ENCODE assay signal across 8 mouse cellular contexts in genomic region chr7:45437521-45438276, GRCm38 (mm10). TPM values are rescaled to one million over a fixed set of nuclear protein-coding genes. Genes with fewer than 3 reads are reported as not detected.
A peak's percentile ranks its signal among the peaks of the same experiment; 100 is the strongest.
DNase-seq lines count a peak whose midpoint lies in the region; ATAC-seq lines count a peak whose summit lies in the region.

Ruvbl2 (minus strand) TSS chr7:45438096.

- no peaks in the 10 kb centered on the region for H3K27me3 ChIP-seq in intestine, embryonic 15.5 days (replicated peaks)
- H3K27me3 ChIP-seq in limb, embryonic 13.5 days, result no peaks in the 10 kb centered on the region
- no peaks in the 10 kb centered on the region for H3K27me3 ChIP-seq in midbrain, embryonic 13.5 days

- H3K4me3 ChIP-seq in intestine, embryonic 15.5 days (replicated peaks), result no peak within 1 kb of the TSS
- H3K4me3 ChIP-seq in limb, embryonic 13.5 days, result peak within 1 kb of the TSS; percentile 13
- H3K4me3 ChIP-seq in midbrain, embryonic 13.5 days (replicated peaks), result no peak within 1 kb of the TSS

- 0 out of 2 replicates have a peak, but pooled peaks cover 7% of the 10 kb centered on the region for H3K36me3 ChIP-seq in intestine, embryonic 15.5 days
- peaks cover 32% of the 10 kb centered on the region for H3K36me3 ChIP-seq in limb, embryonic 13.5 days
- peaks cover 17% of the 10 kb centered on the region for H3K36me3 ChIP-seq in midbrain, embryonic 13.5 days

- H3K9me3 ChIP-seq in intestine, embryonic 15.5 days, result no peaks in the 10 kb centered on the region
- H3K9me3 ChIP-seq in limb, embryonic 13.5 days, result no peaks in the 10 kb centered on the region
- H3K9me3 ChIP-seq in midbrain, embryonic 13.5 days, result no peaks in the 10 kb centered on the region

- peak; percentile 89 for DNase-seq in heart, adult 11 months
- DNase-seq in heart, adult 9 months (ENCODE audit: low spot score in 2 of 2), result no peak
- peak; percentile 66 for DNase-seq in brain, adult 2 months (ENCODE audit: low read depth, low spot score)
- DNase-seq in gastrocnemius, postnatal 36 days, result peak; percentile 52 to 54
- no peak for DNase-seq in c-Kit-positive CD71-positive TER-119-positive erythroid progenitor cells, embryonic 14.5 days (ENCODE audit: low spot score)

- peaks cover 38% of the 10 kb centered on the region for H3K4me1 ChIP-seq in intestine, embryonic 15.5 days (replicated peaks)
- H3K4me1 ChIP-seq in limb, embryonic 13.5 days, result peaks cover 44% of the 10 kb centered on the region
- peaks cover 44% of the 10 kb centered on the region for H3K4me1 ChIP-seq in midbrain, embryonic 13.5 days (replicated peaks)

- no peak for ATAC-seq in intestine, embryonic 15.5 days
- no peak for ATAC-seq in limb, embryonic 13.5 days (ENCODE audit: low FRiP score, low read depth)
- ATAC-seq in midbrain, embryonic 13.5 days, result no peak

- H3K9ac ChIP-seq in intestine, embryonic 15.5 days, result no peak within 1 kb of the TSS
- no peak within 1 kb of the TSS for H3K9ac ChIP-seq in limb, embryonic 13.5 days
- no peak within 1 kb of the TSS for H3K9ac ChIP-seq in midbrain, embryonic 13.5 days (replicated peaks)

- no peak within 1 kb of the TSS for H3K27ac ChIP-seq in intestine, embryonic 15.5 days
- no peak within 1 kb of the TSS for H3K27ac ChIP-seq in limb, embryonic 13.5 days
- H3K27ac ChIP-seq in midbrain, embryonic 13.5 days, result no peak within 1 kb of the TSS

- intact Hi-C loops in gastrocnemius, postnatal 36 days (cut with DNase I), result loop anchor here (1.0 to 5.0 kb wide), 2 partner anchors 31 to 135 kb away; no protein-coding TSS in a partner anchor

- WGBS in intestine, embryonic 15.5 days, result 21% methylated on average over 19 of the region's 19 CpGs
- WGBS in limb, embryonic 13.5 days, result 13% methylated on average over 19 of the region's 19 CpGs
- whole genome bisulfite sequencing in midbrain, embryonic 13.5 days, result 21% methylated on average over 19 of the region's 19 CpGs

- peak within 1 kb of the TSS; percentile 7 for H3K4me2 ChIP-seq in intestine, embryonic 15.5 days (replicated peaks)
- H3K4me2 ChIP-seq in limb, embryonic 13.5 days (replicated peaks), result peak within 1 kb of the TSS; percentile 82
- no peak within 1 kb of the TSS for H3K4me2 ChIP-seq in midbrain, embryonic 13.5 days (replicated peaks)

RNA-seq across cellular contexts. Expression of gene Ruvbl2, which starts in this region (rescaled TPM):
- 10 to 100 TPM; 22.1 to 23.0 TPM for total RNA-seq in gastrocnemius, postnatal 36 days (2021)
- 147 and 150 TPM in 2 replicates for polyA plus RNA-seq in intestine, embryonic 15.5 days (2015; fragmentation: Nextera tagmentation; extraction: Ambion mirVana)
- polyA plus RNA-seq in limb, embryonic 13.5 days (2015; fragmentation: Nextera tagmentation; extraction: Ambion mirVana), result 142 and 144 TPM in 2 replicates
- polyA plus RNA-seq in midbrain, embryonic 13.5 days (2015; fragmentation: Nextera tagmentation; extraction: Ambion mirVana), result 121 and 123 TPM in 2 replicates

Comparison
In these comparisons a context has a peak if more than half of its experiments do, and no peak if none do; other contexts are left out.
1. DNase-seq: peak in heart, adult 11 months (single experiment), brain, adult 2 months (single experiment) and gastrocnemius, postnatal 36 days (2 of 2); none in heart, adult 9 months (0 of 2) and c-Kit-positive CD71-positive TER-119-positive erythroid progenitor cells, embryonic 14.5 days (single experiment).